Mouse (Mus musculus): ENCODE data around the gene Nptn. TPM values are rescaled to one million over a fixed set of nuclear protein-coding genes. Genes with fewer than 3 reads are reported as not detected.

Gene Nptn
- 45.5 and 64.8 TPM in 2 replicates for total RNA-seq (2017)

DNA sequence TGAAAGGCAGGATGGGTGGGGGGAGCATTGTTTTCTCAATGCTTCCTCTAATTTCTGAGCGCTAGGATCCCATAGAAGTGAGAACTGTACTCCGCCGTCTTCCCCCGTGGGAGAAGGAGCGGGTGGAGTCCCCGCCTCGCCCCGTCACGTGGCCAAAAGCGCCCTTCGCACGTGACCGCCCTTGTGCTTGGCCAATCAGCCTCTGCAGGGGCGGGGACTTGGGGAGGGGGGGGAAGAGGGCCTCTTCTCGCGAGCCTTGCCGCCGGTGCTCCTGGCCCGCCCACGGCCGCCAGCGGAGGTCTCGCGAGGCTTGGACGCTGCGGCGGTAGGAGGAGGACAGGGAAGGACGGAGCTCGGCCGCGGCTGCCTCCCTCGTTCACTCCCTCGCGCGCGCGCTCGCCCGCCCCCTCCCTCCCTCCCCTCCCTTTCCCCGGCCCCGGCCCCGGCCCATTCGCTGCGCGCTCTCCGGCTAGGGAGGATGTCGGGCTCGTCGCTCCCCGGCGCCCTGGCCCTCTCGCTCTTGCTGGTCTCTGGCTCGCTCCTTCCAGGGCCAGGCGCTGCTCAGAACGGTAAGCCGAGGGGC is at the start of gene Nptn:
Gene Nptn, plus strand, starts transcription at position 283 of the 583 bp plus-strand sequence.
- ATAC-seq (replicated peaks in 1 of 2; ENCODE audit: insufficient read depth in 1 of 2, low FRiP score in 2 of 2, low TSS enrichment in 1 of 2, low read depth in 1 of 2, poor library complexity in 2 of 2, severe bottlenecking in 2 of 2), result peak; percentile 69 to 92

DNA sequence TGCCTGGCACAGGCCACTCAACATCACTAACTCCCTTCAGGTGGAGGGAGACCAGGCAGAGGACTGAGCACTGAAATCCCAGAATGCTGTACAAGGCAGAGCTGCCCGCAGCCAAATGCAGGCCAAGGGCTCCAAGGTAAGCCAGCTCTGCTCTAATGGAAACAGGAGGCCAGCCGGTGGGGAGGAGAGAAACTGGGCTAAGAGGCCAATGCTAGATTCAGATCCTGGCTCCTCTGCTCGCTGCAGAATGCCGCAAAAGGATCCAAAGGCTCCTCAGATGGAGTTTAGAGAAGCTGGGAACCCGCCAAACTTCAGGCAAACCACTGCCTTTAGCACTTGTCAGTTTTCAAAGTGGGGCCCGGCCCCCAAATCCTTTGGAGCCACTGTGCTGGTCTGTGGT is 48.7 kb upstream of the Nptn start:
- no peak for ATAC-seq (replicated peaks in 1 of 2; ENCODE audit: insufficient read depth in 1 of 2, low FRiP score in 2 of 2, low TSS enrichment in 1 of 2, low read depth in 1 of 2, poor library complexity in 2 of 2, severe bottlenecking in 2 of 2)

GRCm38 (mm10) chr9:58534766-58535165 is 47.3 kb upstream of the Nptn start:
- peak; percentile 44 to 63; a peak in 3 of 4 replicates for ATAC-seq (replicated peaks in 1 of 2; ENCODE audit: insufficient read depth in 1 of 2, low FRiP score in 2 of 2, low TSS enrichment in 1 of 2, low read depth in 1 of 2, poor library complexity in 2 of 2, severe bottlenecking in 2 of 2)

GRCm38 (mm10) chr9:58535447-58536134 is 46.4 kb upstream of the Nptn start:
- peak; percentile 53 to 73 for ATAC-seq (replicated peaks in 1 of 2; ENCODE audit: insufficient read depth in 1 of 2, low FRiP score in 2 of 2, low TSS enrichment in 1 of 2, low read depth in 1 of 2, poor library complexity in 2 of 2, severe bottlenecking in 2 of 2)

DNA sequence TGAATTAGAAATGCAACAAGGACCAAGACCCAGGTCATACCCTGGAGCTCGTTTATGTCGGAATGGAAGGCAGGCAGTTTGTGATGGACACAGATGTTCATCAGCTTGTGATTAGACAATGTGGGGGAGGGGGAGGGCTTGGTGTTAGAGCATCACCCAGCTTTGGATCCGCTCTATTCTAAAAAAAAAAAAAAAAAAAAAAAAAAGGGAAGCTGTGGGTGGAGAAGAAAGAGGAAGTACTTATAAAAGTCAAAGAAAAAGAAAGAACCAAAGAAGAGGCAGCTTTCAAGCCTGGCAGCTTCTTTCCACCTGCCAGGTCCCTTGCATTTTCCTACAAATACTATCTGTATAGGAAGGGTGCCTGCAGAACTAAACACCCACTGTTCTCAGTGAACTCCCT is 44.3 kb upstream of the Nptn start:
- ATAC-seq (replicated peaks in 1 of 2; ENCODE audit: insufficient read depth in 1 of 2, low FRiP score in 2 of 2, low TSS enrichment in 1 of 2, low read depth in 1 of 2, poor library complexity in 2 of 2, severe bottlenecking in 2 of 2), result peak; percentile 10 to 22; a peak in 1 of 4 replicates

DNA sequence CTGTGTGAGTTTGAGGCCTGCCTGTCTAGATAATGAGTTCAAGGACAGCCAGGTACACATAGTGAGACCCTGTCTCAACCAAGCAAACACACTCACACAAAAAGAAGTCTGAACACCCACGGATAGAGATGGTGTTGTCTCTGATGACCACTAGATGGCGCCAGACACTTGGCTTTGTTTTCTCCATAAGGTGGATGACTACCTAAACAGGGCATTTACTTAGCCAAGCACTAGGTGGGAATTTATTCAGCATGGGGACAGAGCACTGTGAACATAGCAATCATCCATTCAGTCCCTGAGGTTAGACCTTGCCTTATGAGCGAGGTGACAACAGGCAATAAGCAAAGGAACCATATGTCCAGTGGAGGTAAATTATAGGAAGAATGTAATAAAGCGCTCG is 42.2 kb upstream of the Nptn start:
- no peak for ATAC-seq (replicated peaks in 1 of 2; ENCODE audit: insufficient read depth in 1 of 2, low FRiP score in 2 of 2, low TSS enrichment in 1 of 2, low read depth in 1 of 2, poor library complexity in 2 of 2, severe bottlenecking in 2 of 2)

DNA sequence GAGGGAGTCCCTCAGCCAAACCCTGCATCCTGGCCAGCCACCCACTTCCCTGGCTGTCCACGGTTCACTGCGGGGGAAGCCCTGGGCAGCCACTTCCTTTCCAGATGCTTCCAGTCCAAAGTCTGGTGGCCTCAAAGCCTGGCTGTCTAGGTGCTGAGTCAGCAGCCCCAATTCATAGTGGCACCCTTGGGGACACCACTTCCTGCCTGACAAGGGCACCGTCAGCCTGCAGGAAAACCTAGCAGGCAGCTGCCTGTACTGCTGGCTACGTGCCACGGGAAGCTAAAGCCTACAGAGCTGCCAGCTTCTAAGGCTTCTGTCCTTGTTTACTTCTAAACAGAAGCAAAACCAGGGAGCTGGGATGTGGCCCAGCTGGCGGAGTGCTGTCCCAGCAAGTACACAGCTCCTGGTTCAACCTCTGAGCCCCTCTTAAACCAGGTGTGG is 40.1 kb upstream of the Nptn start:
- peak; percentile 85 to 91 for ATAC-seq (replicated peaks in 1 of 2; ENCODE audit: insufficient read depth in 1 of 2, low FRiP score in 2 of 2, low TSS enrichment in 1 of 2, low read depth in 1 of 2, poor library complexity in 2 of 2, severe bottlenecking in 2 of 2)

- no peak for ATAC-seq (replicated peaks in 1 of 2; ENCODE audit: insufficient read depth in 1 of 2, low FRiP score in 2 of 2, low TSS enrichment in 1 of 2, low read depth in 1 of 2, poor library complexity in 2 of 2, severe bottlenecking in 2 of 2)
These were observed 37.1 kb upstream of the Nptn start for GRCm38 (mm10) chr9:58544879-58545324.

- no peak for ATAC-seq (replicated peaks in 1 of 2; ENCODE audit: insufficient read depth in 1 of 2, low FRiP score in 2 of 2, low TSS enrichment in 1 of 2, low read depth in 1 of 2, poor library complexity in 2 of 2, severe bottlenecking in 2 of 2)
These were observed 36.6 kb upstream of the Nptn start for GRCm38 (mm10) chr9:58545428-58545827.

DNA sequence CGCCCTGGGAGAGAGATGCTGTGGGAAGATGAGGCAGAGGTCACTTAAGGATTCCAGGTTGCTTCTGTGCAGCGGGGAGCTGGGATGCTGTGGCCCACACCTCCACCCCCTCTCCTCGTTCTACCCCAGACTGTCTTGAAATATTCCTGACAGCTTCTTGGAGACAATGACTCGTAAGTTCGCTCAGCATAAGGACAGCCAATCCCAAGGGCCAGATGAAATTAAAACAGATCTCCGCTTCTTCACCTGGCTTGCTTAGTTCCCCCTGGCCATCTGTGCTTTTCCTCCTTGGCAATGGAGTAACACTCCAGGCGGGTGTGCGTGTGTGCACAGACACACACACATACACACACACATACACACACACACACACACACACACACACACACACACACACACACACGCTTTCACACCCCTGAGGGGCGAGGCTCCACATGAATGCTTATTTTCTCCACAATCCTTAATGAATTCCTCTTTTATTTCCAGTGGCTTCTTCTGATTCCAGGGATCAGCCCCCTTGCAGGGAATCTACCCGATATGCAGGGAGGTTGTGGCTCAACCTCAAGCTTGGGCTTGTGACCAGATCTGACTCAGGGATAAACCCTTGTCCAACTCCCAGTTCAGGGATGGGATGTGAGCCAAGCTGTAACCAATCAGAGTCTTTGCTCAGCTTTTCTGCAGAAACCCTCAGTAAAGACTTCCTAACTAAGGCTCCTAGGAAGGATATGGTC is 35.2 kb upstream of the Nptn start:
- ATAC-seq (replicated peaks in 1 of 2; ENCODE audit: insufficient read depth in 1 of 2, low FRiP score in 2 of 2, low TSS enrichment in 1 of 2, low read depth in 1 of 2, poor library complexity in 2 of 2, severe bottlenecking in 2 of 2), result no peak

DNA sequence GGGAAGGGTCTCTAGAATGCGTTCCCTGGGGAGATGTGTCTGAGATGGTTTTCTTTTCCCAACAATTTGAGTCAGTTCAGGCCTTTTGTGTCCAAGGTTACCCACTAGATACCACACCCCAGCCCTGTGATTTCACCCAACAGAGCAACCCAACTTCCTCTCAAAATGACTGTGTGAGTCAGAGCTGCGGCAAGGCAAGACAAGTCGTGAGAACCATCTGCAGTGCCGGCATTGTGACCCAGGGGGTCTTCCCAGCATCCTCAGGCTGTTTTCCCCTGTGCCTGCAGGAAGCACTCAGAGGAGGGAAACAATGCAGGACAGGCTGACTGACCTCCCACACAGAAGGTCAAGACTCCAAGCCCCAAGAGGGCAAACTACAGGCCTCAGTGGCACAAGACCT is 33.1 kb upstream of the Nptn start:
- ATAC-seq (replicated peaks in 1 of 2; ENCODE audit: insufficient read depth in 1 of 2, low FRiP score in 2 of 2, low TSS enrichment in 1 of 2, low read depth in 1 of 2, poor library complexity in 2 of 2, severe bottlenecking in 2 of 2), result no peak

GRCm38 (mm10) chr9:58549694-58550093 is 32.3 kb upstream of the Nptn start:
- no peak for ATAC-seq (replicated peaks in 1 of 2; ENCODE audit: insufficient read depth in 1 of 2, low FRiP score in 2 of 2, low TSS enrichment in 1 of 2, low read depth in 1 of 2, poor library complexity in 2 of 2, severe bottlenecking in 2 of 2)

DNA sequence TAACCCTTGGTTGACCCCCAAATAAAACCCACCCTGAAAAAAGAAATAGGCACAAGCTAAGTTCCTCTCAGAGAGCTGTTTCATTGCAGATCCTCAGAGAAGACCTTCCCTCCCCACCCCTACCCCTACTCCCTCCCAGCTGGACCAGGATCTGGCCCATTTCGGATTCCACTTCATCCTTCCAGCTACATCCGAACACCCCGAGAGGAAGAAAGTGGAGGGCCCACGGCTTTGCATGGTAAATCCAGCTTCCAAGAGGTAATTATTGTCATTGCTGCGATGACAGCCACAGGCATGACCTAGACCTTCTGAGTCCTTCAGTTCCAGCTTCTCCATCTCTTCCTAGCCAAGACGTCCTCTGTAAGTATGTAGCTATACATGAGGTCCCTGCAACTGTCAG is 31.1 kb upstream of the Nptn start:
- no peak for ATAC-seq (replicated peaks in 1 of 2; ENCODE audit: insufficient read depth in 1 of 2, low FRiP score in 2 of 2, low TSS enrichment in 1 of 2, low read depth in 1 of 2, poor library complexity in 2 of 2, severe bottlenecking in 2 of 2)

DNA sequence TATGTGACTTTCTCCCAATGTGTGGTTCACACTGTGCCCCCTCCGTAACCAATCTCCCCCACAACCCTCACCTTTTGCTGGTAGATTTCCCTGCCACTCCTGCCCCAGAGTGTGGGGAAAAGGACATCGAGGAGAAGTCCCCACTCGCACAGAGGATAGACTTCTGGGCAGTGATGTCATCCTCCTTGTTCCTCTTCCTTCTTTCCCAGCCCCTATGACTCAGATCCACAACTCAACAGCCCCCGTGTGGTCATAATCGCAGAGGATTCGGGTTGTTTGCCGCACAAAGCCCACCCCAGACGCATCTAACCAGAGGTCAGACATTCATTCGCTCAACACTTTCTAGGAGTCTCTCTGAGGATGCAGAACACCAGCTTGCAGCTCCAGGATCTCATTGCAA is 30.0 kb upstream of the Nptn start:
- no peak for ATAC-seq (replicated peaks in 1 of 2; ENCODE audit: insufficient read depth in 1 of 2, low FRiP score in 2 of 2, low TSS enrichment in 1 of 2, low read depth in 1 of 2, poor library complexity in 2 of 2, severe bottlenecking in 2 of 2)

DNA sequence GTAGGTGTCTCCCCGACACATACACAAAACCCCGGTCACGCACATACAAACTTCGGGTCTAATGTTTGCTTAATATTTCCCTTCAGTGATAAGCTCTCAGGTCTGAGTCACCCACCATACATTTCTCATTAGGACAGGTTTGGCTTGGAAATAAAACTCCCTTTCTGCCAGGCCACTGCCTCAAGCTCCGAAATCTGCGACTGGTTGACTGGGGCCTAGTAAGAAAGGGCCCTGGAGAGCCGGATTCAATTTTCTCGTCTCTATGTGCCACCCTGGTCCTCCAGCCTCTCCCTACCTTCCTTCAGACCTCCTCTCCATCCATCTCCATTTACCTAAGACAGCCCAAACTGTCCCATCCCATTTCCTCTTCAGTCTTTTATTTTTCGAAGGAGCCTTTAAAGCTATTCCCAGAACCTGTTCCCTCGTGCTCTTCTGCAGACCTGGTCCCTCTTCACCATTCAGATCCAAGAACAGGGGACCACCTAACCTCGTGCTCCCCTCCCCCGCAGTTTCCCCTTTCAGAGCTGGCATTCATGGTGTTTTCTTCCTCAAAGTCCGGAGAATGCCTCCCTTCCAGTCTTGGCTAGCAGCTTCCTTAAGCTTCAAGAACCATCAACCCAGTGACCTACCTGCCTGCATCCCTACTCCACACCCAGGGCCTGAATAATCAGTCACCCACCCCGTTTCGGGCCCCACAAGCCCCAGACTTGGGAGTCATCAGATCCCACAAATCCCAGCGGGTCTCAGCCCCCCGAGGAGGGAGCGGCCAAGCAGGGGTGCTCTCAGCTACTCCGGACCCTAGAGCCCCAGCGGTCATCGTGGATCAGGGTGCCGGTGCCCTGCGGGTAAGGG is 27.8 kb upstream of the Nptn start:
- no peak for ATAC-seq (replicated peaks in 1 of 2; ENCODE audit: insufficient read depth in 1 of 2, low FRiP score in 2 of 2, low TSS enrichment in 1 of 2, low read depth in 1 of 2, poor library complexity in 2 of 2, severe bottlenecking in 2 of 2)

DNA sequence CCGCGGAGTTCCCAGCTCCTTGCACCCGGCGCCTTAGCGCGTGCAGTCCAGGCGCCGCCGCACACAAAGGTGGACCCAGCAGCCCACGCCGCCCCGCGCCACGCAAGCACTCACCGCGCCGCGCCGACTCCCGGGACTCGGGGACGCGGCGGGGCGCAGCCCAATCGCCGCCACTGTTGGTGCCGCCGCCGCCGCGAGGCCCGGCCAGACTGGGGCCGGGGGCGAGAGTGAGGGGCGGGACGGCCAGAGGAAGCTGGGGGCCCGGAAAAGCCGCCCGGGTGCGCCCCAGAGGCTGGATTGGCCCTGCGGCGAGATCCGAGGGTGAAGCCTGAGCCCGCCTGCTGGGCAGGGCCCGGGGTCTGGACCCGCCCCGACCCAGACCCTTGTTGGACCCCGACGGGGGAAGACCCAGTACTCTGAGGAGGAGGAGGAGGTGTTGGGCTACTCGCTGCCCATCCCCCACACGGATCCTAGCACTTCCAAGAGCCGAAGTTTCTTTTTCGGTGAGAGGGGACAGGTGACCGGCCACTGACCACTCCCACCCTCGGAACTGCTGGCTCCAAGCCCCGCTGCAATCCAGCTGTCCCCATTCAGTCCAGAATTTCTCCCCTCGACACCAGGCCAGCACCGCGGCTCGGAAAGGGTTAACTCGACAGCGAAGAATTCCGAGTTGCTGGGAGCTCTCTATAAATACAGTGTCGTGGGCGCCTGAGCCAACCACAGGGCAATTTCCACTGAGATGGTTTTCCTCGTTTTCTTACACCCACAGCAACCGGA is 26.9 kb upstream of the Nptn start, which contains the start of gene Cd276:
Gene Cd276, minus strand, starts transcription at position 530 of the 777 bp plus-strand sequence.
- ATAC-seq (replicated peaks in 1 of 2; ENCODE audit: insufficient read depth in 1 of 2, low FRiP score in 2 of 2, low TSS enrichment in 1 of 2, low read depth in 1 of 2, poor library complexity in 2 of 2, severe bottlenecking in 2 of 2), result peak in 1 of 2 experiments; percentile 16; a peak in 1 of 4 replicates
